Mouse (Mus musculus): ENCODE results near the gene Meis3.

Meis3 gene

DNA sequence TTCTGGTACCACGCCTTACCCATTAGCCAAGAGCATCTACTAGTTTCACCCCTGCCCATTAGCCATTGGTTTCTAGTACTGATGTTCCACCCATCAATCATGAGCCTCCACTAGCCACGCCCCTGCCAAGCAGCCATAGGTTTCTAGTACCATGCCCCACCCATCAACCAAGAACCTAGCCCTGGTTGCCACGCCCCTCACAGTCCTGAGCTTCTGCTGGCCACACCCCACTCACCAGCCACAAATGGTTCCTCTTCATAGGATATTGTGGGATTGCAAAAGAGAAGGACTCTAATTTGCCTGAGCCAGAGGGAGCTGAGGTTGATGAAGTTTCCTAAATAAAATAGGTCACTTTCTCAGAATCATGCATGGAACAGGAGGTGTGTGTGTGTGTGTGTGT is 14.2 kb upstream of the Meis3 start:
- no peak for DNase-seq

DNA sequence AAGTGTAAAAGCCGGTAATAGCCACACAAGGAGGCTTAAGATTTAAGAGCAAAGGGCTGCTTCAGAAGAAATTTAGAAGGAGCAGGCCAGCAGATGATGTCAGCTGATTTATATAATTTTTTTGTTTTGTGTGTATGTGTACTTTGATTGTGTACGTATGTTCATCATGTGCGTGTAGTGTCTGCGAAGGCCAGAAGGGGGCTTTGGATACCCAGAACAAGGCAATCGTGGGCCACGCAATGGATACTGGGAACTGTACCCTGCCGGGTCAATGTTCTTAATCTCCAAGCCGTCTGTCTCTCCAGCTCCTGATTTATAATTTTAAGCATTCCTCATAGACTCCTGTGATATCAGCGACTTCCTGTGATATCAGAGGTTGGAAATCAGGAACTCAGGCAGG is 13.6 kb upstream of the Meis3 start:
- no peak for DNase-seq

DNA sequence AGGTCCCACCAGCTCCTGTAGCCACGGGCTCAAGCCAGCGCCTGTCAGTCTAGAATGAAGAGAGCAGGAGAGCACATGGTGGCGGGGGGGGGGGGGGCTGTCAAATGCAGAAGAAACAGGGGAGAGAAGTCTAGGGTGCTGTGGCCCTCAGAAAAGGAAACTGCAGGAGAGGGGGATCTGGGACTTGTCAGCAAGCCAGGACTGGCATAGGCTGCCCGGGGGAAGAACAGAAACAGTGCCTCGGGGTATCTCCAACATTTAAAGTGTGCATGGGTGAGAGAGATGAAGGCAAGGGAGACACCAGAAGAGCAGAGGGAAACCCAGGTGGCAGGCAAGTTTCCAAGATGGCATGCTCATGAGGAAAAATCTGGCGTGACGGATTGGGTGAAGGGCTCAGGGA is 12.9 kb upstream of the Meis3 start:
- no peak for DNase-seq

DNA sequence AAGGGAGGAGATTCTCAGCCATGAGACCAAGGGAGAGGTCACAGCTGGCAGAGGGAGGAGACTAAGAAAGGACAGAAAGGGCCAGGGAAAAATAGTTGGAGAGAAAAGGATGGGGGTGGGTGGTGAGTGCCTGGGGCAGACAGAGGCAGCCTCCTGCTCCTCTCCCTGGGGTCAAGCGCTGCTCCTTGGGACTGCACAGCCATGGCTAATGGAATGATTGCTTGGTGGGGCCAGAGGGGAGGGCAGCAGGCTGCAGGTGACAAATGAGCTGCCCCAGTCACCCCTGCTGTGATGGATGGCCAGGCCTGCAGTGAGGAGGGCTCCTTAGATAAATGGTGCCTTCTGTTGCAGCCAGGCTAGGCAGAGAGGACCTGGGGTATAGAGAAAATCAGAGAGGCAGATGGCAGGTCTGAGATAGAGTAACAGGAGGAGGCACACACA is 2.7 kb upstream of the Meis3 start:
- no peak for DNase-seq

DNA sequence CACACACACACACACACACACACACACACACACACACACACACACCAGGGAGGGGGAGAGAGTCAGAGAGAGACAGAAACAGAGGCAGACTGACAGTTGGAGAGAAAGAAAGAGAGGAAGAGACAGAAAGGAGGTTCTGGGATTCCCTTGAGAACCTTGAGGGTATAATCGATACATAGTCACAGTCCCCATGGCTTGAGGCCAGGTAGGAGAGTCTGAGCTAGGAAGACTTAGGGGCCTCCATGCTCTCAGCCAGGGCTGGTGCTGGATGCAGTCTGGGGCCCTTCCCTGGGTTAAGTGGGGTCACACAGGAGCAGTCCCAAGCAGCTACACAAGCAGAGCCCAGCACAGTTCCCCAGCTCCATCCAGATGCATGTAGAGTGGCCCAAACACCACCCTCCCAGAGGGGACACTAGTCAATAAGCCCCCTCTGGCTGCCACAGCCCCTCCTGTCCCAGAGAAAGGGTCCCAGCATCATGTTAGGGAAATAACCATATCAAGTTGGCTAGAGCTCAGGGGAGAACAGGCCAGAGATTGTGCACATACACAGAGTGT is 2.2 kb upstream of the Meis3 start:
- DNase-seq = no peak

DNA sequence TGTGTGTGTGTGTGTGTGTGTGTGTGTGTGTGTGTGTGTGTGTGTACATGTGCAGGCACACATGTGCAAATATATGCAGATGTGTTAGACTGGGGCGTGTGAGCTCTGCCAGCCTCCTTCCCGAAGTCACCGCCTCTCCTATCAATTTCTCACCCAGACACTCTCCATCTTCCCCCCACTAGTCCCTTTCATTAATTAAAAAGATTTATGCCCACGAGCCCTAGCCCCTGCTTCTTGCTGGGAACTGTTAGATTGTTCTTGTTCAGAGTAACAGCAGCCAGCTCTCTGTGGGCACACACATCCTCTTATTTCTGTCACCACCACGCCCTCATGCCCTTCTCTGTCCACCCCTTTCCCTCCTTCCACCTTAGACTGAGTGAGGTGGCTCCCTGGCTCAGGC is 1.7 kb upstream of the Meis3 start:
- no peak for DNase-seq

DNA sequence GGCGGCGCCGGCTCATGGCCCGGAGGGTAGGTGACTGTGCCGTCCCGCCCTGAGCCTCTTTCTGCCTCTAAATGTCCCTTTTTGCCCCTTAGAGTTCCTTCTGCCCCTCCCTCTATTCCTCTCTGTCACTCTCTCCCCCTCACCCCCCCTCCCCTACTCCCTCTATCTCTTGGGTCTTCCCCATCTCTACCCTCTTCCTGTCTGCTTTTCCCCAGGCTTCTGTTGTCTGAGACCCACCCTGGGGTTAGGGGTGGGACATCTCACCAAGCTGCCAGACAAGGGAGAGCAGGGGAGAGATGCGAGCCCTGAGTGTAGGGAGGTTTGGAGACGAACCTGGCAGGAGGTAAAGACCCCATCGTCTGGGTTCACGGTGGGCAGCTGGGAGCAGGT is 647 bp downstream of the Meis3 start:
- no peak for DNase-seq

DNA sequence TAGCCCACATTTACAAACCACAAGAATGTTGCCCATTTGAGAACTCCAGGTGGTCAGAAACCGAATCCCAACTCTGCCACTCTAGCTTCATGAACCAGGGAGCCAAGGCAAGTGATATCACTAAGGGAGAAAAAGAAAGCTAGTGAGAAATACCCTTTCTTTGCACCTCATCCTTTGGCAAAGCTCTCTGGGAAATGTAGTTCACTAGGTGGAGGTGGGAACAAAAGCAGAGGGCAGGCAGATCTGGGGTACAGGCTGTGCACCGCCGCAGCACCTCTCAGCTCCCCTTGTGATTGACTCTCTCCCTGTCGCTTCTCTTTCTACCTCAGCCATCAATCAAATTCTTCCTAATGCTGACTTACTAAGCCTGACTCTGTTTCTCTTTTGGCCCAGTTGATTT is 3.2 kb downstream of the Meis3 start:
- DNase-seq = no peak

DNA sequence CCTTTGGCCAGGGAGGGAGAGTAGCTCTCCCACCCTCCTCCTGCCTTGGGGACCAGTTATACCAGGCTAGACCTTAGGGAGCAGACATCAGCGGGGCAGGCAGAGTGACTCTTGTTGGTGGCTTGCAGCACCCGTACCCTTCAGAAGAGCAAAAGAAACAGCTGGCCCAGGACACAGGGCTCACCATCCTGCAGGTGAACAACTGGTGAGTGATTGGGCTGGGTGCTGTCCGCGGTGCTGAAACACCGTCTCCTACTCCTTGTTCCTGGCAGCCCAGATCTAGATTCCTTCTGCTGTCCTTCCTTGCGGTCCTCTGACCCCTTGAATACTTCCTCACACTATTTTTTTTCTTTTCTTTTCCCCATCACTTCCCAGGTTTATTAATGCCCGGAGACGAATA is 8.8 kb downstream of the Meis3 start:
- no peak for DNase-seq

DNA sequence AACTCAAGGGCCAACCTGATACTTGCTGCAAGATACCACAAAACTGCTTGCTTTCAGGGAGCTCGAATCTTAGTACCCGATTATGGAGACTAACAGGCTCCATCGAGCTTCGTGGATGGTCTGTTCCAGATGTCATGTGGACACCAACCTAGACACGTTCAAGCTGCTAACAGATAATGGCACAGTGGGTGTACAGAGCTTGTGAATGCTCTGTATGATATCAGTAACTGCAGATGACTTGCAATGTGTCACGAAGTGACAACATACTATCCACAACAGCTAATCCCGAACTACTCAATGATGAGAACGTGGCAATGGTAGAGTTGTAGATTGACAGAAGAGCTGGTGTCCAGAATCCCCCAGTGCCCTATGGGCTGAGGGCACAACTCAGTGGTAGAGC is 12.6 kb downstream of the Meis3 start:
- DNase-seq = no peak

DNA sequence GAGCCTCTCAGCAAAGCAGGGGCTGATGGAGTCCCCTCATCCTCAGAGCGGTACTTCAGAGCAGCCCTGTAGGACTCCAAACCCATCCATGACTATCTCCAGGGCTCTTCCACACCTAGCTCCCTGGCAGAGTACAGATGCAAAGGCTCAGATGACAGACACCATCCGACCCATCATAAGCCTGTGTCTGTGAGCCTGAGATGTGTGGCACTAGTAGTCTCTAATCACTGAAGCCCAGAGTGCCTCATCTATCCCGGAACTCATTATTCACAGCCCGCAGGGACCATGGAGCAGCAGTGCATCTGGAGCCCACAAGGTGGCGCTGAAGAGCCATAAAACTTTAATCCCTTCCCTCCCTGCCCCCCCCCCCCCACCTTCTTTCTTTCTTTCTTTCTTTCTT is 17.4 kb downstream of the Meis3 start:
- DNase-seq = peak; percentile 83

DNA sequence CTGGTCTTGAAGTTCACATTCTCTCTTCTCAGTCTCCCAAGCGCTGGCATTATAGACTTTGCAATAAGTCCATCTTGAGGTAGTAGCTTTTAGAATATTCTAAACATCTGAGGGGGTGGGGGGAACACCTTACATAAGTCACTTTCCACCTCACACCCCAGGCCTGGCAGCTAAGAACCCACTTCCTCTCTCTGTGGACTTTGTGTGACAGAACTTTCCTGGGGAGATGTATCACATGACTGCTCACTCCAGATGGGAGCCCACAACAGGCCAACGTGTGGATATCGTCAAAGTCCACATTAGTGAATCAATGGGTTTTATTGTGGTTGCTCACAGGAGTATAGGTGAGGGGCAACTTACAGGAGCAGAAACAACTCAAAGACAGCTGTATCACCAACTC is 18.8 kb downstream of the Meis3 start:
- DNase-seq = no peak

DNA sequence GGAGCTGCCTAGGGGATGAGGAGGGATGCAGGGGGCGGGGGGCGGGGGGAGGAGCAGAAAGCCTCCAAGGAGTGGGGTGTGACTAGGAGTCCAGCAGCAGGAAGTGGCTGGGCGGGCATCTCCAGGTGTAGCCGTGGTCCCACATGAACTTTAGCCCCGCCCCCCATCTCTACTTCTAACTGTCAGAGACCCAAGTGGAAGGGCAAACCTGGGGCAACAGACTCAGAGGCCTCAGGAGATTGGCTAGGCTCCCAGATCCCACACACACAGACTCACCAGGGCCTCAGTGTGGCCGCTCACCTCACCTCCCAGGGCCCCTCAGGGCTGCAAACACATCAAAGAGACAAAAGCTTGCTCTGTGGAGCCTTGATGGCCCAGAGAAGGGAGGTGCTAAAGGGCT is 21.7 kb downstream of the Meis3 start:
- no peak for DNase-seq

DNA sequence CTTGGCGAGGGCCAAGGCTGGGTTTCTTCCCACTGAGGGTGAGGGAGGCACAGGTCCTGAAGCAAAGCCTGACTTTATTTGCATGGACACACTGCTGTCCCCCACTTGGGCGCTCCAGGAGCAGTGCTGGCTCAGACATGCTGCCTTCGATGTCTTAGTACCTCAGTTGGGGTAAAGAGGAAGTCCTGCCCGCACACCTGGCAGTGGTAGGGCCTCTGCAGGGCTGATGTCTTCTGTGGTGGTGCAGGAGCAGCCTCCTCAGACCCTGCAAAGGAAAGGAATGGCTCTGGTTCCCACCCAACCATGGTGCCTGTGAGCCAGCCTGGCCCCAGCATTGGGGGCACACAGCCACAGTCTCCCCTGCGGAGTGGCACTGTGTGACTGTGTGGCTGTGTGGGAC is 22.3 kb downstream of the Meis3 start:
- DNase-seq = no peak

DNA sequence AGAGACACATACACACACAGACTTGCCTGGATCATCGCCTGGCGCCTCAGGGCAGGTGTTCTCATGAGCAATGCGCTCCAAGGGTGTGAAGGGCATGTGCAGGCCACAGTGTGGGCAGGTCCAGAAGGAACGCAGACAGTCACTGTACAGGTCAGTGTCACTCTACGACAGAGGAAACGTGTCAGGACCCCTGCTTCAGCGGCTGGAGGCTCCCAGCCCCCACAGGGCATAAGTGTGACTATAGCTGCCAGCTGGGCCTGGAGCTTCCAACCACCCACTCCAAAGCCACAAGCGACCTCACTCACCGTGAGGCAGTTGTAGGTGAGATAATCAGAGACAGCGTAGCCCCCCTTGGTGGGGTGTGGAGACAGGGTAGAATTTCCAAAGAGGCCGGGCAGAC is 23.6 kb downstream of the Meis3 start:
- no peak for DNase-seq

DNA sequence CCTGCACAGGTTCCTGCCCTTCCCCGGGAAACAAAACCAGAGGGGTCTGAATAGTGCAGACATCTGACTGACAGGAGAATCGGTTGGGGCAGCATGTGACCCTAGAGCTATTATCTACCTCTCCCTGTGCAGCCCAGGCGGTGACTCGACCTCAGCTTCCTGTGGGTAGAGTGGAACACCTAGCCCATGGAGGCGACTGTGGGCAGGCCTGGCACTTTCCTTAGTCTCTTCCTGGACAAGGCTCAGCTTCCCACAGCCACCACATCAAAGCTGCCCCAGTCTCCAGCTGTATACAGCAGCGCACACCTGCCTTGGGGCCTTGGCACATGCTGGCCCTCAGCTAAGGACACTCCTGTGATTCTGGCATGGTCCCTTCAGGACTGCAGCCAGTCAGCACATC is 26.2 kb downstream of the Meis3 start:
- DNase-seq = no peak

DNA sequence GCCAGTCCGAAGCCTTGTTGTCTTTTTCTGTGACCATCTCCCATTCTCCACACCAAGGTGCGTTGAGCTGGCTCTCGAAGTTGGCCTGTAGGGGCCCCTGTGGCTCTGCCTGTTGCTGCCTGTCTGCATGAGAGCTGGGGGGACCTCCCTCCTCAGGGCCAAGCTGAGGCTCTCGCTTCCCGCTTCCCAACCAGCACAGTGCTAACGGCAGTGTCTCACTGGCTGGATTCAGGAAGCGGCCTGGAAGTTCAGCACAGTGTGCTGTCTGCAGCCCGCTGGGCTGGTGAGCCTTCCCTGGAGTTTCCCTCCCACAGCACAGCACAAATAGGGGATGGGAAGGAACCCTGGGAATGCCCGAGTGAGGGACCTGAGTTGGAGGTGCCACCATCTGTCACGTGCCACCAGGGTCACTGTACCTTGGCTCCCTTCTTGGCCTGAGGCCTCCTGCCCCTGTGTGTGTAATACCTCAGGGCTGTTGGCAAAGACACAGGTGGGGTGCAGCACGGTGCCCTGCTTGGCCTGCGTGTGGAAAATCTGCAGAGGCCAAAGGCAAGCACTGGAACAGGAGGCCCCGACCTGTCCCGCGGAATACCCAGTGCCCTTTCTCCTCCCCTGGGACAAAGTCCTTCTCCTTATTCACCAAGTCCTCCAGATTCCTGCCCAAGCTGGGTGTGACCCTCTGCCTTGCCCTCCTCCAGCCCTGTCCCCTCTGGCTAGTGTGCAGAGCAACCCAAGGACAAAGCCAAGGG is 28.0 kb downstream of the Meis3 start:
- no peak for DNase-seq

DNA sequence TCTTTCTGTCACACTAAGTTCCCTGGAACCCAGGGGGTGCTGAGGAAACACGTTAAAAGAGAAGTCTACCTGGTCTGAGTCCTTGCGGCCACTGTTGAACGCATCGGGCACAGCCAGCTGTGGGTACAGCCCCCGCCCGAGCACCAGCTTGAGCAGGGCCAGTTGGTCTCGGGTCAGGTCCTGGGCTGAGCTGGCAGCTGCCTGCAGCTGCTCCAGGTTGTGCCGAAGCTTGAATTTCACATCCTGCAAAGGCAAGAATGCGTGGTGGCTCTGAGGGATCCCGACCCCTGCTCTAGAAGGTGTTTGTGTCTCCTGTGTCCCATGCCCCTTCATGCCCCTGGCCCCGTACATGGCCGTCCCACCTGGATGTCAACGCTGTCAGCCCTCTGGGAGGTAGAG is 28.6 kb downstream of the Meis3 start:
- DNase-seq = no peak

DNA sequence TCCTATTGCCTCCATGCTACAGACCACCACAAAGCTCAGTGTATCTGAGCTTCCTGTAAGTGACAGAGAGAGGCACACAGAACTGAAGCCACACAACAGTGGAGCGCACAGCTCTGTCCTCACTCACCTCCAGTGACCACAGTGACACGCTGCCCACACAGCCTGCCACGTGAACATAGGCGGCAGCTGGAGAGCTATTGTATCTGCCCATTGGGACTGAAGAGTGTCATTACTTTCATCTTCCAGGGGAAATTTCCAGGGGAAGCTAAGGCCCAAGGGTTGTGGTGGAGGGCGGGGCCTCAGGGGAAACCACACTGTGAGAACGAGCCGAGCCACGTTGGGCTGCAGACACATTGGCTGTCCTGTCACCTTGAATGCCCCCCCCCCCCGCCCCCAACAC is 29.9 kb downstream of the Meis3 start:
- no peak for DNase-seq

DNA sequence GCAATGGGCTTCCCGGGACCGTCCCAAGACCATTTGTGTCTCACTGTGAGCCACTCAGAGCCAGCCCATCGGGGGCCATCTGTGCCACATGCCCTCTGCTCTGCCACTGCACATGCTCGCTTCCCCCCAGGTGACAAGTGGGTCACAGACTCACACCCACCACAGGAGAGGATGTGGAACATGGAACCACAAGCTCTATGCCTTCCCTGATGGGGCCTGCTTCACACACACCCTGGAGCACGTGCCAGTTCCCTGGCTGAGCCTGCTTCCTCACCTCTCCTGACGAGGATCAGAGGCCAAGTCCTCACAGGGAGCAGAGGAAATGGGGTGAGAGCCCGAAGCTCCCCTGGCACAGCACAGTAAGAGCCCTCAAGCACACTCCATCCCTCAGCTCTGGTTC is 32.2 kb downstream of the Meis3 start:
- no peak for DNase-seq

DNA sequence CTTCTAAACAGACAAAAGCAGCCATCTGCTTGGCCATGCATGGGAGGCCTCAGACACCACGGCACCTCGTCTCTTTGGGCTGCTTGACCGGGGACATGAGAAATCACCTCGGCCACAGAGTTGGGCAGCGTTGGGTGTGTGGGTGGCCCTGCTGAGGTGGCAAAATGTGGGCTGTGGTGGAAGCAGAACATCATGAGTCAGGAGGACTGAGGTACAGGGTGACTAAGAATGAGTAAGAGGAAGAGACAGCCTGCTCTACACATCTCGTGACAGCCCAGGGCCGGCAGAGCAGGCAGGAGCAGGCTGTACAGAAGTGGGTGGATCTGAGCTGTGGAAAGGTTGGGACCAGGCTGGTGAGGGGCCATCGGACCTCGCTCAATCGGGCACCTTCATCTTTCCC is 32.6 kb downstream of the Meis3 start:
- no peak for DNase-seq

DNA sequence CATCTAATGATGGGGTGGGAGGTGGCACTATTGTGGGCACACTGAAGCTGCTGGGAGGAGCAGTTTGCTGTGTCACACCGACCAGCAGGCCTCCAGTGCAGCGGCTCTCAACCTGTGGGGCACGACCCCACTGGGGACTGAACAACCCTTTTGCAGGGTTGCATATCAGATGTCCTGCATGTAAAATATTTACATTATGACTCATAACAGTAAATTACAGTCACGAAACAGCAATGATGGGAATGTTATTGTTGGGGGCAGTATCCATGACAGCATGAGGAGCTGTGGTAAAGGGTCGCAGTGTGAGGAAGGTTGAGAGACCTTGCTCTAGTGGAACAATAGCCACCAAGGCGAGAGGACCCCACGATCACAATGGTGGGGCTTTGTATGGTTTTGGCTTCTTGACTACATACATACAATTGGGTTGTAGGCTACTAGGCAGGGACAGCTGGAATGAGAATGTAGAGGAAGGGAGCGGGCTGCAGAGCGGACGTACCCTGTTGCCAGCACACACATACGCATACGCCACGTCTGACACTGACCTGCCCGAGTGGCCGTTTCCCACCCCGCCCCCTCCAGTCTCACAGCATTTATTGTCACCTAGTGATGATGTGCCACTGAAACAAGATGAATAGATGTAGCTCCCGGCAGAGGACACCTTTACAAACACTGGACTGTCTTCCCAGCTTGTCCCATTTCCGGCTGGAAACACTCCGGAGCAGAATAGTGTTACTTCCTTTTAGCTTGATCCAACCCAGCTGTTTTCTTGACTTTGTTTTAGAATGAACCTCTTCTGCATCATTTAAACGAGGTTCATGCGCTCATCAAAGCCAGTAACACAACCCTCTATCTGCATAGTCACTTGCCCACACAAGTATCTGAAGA is 34.1 kb downstream of the Meis3 start:
- DNase-seq = no peak

DNA sequence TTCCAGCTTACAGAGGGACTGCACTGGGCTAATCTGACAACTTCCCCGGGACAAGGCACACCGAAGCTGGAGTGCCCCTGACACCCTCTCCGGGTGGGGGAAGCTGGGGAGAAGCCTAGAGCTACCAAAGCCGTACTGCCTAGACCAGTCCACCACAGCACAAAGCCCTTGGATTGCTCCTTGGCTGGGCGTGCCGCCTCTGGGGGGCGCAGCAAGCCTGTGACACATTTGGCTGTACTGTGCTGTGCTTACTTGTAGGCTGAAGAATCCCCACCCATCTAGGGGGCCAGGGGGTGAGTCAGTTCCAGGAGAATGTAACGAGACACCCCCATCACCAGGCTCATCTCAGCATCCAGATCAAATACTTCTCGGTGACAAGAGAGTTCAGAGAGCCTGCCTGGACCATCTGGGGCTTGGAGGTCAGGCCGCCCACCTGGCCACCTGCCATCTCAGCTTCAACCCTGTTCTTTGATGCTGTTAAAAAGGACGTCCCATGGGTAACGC is 36.0 kb downstream of the Meis3 start:
- no peak for DNase-seq

DNA sequence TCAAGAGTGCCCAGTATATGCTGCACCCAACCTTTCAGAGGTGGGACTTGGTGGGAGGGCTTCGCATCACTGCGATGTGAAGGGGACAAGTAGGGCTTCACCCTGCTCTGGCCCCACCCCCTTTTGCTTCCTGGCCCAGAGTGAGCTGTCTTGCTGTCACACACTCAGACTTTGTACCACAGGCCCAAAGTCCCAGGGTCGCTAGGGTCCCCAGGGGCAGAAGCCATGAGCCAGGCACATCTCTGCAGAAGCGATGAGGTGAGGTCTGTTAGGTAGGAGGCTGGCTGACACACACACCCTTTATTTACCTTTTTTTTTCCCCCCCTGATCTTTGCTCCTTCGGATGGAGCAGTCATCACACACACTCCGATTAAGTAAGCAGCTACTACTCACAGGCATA is 38.3 kb downstream of the Meis3 start:
- no peak for DNase-seq

Data from cerebellum, adult 8-10 months (tissue).